Mouse (Mus musculus): Measurements from ENCODE around the gene Uvrag.
A peak's percentile ranks its signal among the peaks of the same experiment; 100 is the strongest.
"Not testable (repeated sequence)": the region's sequence is repeated elsewhere in the genome, so short reads cannot be mapped to it uniquely, and the experiment has no call there.

Gene Uvrag

DNA sequence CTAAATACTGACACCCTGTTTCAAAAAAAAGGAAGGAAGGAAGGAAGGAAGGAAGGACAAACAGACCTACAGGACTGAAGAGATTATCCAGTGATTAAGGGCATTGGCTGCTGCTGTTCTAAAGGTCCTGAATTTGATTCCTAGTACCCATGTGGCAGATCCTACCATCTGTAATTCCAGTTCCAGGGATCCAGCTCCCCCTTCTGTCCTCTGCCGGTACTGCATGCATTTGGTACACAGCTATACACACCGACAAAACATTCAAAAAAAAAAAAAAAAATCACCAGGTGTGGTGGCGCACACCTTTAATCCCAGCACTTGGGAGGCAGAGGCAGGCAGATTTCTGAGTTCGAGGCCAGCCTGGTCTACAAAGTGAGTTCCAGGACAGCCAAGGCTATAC is 45.8 kb downstream of the Uvrag start:
- DNase-seq, result peak; percentile 31 to 58

DNA sequence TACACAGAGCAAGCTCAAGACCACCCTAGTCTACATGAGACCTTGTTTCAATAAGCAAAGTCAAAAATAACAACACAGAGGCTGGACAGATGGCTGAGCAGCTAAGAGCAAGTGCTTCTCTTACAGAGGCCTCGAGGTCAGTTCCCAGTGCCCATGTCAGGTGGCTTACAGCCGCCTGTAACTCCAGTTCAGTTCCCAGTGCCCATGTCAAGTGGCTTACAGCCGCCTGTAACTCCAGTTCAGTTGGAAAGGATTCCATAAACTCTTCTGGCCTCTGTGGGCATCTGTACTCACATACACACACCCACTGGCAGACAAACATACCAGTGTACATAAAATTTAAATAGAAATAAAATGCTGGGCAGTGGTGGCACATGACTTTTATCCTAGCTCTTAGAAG is 46.6 kb downstream of the Uvrag start:
- DNase-seq, result no peak

DNA sequence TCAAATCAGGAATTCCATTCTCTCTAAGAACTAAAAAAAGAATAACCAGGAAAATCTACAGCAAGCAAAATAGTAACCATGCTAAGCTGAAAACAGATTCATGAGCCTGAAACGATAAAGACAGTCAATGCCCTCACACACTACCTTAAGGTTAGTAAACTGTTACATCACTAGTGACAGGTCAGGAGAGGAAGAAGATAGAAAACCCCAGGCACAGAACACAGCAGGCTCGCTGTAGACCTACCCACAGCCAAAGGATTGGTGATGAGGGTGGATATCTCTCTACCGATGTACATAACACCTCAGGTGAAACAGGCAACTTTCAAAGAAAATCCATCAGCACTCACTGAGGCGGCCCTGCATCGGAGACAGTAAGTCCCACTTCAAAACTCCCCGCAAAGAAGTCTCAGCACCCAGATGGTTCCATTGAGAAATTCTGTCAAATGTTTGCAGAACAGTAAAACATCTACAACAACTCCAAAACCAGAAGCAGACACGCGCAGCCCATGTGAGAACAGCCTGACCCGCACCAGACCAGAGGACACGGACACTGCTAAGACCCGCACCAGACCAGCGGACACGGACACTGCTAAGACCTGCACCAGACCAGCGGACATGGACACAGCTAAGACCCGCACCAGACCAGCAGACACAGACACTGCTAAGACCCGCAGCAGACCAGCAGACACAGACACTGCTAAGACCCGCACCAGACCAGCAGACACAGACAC is 48.9 kb downstream of the Uvrag start:
- DNase-seq, result no peak

DNA sequence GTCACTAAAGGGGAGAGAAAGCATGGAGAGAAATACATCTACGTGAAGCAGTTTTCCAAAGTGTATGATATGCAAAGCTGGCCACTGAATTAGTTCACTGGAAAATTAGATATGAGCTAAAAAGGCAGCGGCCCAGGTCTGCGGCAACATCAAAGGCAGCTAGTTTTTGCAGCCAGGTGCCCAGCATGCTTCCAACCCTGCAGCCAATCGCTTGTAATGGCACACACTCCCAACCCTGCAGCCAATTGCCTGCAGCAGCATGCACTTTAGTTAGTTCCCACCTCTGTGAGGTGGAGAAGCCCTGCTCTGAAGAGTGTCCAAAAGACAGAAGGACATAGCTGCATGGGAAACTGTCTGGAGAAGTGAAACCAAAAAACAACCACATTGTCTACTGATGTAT is 51.2 kb downstream of the Uvrag start:
- DNase-seq, result peak; percentile 47 to 66

DNA sequence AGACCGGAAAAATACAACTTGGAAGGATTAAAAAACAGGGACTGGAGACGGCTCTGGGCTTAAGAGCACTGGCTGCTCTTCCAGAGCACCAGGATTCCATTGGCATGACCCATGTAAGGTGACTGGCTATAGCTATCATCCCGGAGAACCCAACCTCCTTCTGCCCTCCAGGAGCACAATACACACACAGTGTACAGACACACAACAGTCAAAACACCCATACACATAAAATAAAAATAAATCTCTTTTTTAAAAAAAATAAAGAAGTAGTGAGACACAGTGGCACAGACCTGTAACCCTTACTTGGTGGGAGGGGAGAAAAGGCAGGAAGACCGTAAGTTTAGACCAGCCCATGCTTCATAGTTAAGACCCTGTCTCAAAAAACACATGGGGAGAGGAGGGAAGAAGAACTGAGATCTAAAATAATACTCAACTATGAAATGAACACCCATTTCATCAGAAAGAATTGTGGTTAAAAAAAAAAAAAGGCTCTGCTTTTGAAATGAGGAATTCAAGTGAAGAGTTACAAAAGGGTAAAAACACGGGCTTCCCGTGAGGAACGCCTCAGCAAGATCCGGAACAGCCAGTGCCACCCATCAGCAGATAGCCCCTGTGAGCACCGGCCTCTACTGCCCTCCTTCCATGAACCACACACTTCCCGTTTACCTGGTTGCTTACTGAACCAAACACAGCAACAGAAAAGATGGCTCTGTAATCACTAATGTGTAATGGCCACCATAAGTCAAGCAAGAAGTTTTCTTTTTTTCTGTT is 52.2 kb downstream of the Uvrag start:
- DNase-seq, result no peak

DNA sequence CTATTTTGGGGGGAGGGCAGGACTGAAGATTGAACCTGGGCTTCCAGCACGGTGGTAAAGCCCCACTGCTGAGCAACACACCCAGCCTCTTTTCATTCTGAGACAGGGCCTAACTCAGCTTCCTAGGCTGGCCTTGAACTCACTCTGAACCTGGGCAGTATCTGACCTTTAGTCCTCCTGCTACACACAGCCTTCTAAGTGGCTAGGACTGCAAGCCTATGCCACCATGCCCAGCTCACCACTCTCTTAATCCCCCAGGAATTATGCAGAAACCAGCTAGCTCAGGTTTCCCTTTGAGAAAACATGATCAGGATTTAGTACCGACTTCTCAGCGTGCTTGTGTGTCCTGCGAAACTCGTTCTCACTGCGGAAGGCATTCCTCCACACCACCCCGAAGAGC is 53.4 kb downstream of the Uvrag start:
- no peak for DNase-seq

DNA sequence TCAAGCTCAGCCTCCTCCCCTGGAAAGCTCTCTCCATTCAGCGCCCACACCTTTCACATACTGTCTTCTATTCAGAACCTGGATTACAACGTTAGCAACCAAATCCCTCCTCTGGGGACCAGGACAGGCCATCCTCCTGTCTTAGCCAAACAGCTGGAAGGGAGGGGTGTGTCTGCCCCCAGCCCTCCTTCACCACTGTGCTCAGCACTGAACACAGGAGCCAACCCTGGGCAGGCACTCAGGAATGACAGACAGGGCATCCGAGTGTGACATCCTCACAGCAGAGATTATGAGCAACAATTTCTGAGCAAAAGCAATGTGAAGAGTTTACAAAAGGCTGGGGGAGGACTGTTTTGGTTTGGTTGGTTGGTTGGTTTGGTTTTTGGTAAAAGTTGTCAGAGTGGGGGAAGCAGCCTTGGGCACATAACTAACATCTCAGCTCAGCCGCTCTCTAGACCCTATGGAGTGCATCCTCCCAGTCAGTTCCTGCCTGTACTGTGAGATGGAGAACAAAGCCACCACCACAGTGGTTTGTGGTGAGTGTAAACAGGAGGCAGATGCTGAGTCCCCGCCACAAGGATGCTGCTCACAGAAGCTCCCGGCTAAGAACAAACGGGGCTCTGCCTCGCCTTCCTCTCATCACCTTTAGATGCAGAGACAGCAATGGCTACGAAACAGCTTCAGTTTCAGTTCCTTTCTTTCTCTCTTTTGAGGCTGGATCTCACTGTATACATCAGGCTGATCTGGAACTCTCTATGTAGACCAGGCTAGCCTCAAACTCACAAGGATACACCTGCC is 54.1 kb downstream of the Uvrag start:
- DNase-seq, result no peak

DNA sequence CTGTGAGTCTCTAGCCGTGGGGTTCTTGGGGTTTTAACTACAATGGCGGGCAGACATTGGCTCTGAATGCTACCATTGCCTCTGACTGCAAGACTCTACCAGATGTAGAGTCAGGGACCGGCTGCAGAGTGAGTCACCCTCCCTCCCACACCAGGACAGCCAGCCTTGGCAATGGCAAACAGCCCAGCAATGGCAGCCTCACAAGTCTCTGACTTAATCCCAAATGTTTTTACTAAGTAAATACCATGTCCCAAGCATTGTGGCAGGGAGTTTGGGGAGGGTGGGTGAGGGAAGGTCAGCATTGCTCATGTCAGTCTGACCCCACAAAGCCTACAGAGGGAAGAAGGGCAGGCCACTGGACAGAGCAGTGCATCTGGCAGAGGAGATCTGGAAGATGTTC is 55.7 kb downstream of the Uvrag start:
- DNase-seq, result no peak

DNA sequence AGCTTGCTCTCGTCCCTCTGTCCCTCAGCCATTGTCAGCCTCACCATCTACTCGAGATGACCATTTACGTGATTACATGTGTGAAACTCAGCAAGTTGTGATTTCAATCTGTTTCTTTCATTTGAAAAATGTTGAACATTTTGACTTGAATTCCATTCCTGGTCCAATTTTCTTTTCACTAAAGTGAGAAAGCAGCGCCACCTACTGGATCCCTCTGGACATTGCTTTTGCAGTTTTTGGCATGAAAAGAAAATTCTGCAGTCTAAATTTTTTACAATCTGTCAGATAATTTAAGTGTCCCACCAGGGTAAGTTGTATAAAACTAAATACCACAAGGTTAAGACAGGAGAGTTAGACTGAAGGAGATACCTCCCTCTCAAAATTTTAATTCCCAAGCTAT is 61.4 kb downstream of the Uvrag start:
- peak; percentile 74 to 83 for DNase-seq

DNA sequence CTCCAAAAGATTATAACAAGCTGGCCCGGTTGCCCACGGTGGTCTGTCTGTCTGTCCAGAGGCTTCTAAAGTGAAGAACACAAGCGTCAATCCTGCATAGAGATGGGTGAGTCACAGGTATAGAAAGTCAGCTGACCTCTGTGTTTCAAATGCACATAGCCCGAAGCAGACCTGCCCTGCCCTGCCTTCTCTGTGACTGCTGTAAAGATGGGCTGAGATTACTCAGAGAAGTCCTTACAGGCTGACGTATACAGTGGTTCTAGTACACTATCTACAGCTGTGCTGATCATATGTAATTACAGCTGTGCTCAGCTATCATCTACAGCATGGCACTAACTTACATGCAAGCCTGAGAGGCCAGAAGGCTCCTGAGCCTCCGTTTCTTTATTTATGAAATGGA is 62.1 kb downstream of the Uvrag start:
- no peak for DNase-seq

DNA sequence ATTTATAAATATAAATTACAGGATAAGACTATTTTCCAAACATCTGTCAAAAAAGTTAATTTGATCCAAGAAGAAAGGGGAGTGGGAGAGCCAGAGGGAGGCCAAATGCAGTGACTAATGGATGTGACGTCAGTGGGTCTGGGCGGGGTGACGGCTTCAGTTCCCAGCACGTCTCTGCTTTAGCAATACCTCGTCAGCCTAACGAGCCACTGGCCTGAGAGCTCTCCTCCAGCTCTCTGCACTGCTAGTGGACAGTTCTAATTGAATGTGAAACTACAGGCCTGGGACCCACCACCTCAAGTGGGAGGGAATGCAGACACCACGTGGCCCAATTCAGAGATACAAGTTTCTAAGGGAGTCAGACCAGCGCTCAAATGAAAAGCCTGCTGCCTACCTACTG is 63.7 kb downstream of the Uvrag start:
- DNase-seq, result no peak

DNA sequence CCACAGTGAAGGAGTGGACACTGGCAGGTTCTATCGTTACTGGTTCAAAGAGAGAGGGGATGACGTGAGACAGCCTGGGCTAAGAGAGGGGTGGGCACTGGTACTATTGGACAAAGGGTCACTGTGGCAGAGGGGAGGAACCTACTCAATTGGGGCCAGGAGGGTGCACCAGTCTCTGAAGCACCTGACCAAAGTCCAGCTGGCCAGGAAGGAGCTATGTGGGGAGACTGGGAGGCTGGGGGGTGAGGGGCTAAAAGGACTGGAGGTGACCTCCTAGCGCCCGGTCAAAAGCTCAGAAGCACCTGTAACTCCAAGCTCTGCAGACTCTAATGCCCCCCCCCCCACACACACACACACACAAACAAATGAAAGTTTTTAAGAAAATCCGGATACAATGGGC is 65.8 kb downstream of the Uvrag start:
- no peak for DNase-seq

DNA sequence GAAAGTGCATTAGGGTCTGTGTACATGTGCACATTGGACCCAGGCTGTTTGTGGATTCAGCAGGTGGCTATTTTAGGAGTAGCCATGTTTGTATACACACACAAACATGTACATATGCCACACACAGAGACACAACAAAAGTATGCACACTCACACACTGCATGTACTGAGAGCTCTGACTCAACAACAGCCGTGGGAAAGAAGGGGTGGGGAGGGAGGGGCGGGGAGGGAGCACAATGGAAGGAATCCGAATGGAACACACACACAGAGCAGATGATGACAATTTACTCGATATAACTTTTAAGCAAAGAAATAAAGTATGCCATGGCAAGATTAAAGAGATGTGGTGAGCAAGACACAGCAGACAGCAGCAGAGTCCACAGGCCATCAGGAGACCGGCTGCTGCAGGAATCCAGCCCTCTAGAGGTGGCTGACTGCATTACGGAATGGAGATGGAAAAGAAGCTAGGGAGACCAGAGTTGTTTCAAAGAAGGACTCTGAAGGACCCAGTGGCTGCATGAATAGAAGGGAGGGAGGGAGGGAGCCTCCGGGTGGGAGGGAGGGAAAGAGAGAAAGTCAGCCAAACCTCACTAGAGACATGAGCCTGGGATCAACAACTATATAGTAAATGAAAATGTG is 67.1 kb downstream of the Uvrag start:
- DNase-seq, result peak; percentile 50 to 77

DNA sequence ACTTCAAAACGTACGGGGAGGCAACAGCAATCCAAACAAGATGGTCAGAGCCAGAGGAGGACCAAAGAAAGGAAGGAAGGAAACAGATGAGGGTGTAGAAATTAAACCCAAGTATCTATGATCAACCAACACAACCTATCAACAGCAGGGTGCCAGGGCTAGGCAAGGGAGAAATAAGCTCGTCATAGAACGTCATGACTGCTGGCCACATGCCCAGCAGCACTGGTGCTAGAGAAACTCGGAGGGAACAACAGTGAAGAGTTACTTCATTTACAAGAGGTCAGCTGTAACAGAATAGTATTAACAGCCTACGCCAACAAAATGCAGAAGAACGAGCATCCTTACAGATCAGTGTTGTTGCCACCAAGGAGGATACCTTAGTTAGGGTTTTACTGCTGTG is 73.2 kb downstream of the Uvrag start:
- no peak for DNase-seq

DNA sequence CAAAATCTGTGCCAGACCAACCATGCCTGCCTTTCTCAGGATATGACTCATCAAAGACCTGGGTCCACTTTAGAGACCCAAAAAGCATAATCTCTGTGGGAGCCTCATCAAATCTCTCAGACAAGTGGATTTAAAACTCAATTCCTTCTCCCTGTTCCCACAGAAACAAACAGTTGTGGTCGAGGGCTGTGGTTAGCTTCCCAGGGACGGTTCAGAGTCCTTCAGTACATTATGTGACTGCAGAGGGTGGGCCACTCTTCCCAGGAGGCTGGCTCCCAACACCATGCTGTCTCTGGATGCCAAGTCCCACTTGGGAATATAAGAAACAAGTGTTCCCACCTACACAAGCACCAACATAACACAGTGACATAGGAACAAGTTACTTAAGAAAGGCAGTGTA is 75.0 kb downstream of the Uvrag start:
- no peak for DNase-seq

DNA sequence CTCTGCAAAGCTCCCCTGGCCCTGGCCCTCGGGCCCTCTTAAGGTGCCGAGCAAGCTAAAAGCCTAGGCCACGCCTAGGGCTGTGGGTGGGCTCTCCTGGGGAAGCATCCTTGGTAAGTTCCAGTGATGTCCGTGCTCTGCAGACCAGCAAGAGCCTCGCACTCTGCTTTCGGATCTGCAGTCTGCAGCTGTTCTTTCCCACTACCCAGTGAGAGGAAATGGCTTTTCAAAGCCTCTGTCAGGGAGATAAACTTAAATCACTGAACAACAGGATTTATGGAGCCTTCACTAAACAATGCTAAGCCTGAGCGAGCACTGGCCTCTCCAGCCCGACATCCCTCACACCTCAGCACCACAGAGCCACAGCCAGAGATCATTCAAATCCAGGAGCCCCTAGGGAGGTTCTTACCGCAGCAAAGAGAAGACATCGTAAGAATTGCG is 75.5 kb downstream of the Uvrag start:
- DNase-seq, result no peak

DNA sequence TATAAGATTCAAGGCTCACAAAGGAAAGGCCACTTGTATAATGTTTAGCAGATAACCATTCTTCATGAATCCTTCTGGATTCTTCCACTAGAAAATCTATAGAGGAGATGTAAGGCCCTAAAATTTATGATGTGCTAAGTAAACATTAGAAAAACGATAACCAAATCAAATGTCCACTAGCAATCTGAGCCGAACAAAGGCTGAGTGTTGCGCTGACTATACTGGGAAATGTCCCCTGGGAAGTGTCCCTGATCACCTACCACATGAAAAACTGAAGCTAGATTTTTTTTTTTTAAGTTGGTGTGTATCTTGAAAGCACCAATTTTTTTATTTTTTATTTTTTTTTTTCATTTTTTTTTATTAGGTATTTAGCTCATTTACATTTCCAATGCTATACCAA is 76.1 kb downstream of the Uvrag start:
- no peak for DNase-seq

DNA sequence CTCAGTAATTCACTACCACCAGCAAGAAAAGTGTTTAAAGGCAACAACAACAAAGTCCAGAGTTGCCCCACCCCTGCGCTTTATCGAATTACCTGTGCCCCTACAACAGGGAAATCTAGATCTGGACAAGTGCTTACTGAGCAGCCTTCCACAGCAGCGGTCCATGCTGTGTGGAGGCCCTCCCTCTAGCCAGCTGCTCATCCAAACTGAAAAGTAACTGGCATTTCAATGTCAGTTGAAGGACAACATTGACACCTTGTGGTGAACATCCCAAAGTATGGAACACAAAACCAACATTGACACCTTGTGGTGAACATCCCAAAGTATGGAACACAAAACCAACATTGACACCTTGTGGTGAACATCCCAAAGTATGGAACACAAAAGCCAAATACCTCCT is 78.7 kb downstream of the Uvrag start:
- DNase-seq, result not testable (repeated sequence)

DNA sequence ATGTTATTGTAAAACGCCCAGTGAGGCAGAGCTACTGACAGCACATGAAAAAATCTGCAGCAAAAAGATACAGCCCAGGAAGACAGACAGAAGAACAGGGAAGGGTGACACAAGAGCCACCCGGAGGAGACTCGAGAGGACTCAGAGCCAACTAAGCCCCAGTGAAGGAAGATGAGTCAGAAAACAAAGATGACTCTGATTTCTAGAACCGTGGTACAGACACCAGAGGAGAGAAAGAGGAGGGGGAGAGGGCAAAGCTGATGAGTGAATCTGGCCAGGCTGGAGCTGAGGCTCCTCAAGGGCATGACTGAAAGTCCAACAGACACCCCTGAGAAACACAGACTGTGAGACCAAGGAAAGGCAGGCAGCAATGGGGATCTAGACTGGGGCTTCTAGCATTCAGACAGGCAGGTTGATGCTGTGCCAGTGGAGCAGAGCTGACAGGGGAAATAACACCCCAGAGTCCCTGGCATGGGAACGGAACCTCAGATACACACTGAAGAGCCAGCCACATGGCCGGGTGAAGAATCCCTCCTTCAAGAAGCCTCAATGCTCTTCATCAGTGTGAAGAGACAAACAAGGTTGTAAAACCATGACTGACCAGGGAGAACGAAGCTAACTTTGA is 79.8 kb downstream of the Uvrag start:
- peak; percentile 59 to 69 for DNase-seq

DNA sequence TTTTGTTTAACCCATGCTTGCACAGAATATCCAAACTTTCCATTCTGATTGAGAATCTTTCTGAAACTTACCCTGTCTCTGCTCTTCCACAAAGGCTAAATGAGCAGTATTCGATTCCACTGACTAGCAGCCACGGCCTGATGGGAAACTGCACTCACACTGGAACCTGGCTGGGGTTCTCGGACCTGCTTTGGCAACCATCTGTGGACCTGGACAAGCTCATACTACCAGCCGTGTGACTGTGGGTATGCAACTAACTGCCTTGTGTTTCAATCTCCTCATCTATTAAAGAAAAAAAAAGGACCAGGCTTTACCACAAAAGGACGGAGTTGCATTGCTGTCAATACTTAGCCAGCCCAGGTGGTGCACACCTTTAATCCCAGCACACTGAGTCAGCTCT is 80.5 kb downstream of the Uvrag start:
- peak; percentile 74 to 80 for DNase-seq

DNA sequence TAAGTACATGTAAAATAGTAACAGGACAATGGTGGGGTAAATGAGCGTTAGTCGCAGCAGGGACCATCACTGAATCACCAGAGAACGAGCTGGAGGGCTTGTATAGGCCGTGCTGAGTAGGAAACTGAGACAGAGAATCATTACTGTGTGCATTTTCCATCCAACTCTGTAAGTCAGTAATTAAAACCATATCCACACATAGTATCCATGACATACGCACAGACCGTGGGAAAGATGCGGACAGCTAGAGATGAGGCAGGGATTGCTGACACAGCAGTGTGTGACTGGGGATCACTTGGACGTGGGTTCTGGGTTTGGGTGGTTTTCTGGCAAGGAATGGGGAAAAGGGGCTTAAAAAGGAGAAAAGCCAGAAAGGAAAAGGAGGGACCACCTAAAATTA is 81.0 kb downstream of the Uvrag start:
- DNase-seq, result no peak

DNA sequence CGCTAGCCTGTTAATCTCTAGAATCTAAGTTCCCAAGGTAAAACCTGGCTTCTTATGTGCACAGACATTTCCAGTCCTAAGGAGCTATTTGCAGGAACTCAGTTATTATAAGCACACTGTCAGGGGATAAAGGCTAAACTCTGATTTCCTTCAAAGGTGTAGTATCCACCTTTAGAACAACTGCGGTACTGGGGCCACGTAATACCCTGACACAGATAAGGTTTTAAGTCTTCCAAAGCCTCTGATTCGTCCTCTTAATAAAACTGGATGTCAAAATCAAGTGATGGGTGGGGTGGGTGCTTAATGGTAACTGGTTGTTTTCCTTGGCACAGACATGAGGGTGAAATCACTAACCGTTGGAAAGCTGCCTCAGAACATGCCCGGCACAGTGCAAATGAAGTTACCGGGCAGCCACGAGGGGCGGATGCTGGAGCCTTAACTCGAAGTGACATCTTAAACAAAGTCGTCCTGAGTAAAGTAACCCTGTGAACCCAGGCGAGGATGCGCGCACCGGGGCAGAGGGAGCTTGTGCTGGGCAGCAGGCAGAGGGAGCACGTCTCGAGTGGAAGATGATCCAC is 83.8 kb downstream of the Uvrag start:
- no peak for DNase-seq
